Mouse (Mus musculus) adrenal gland, postnatal 14 days (tissue): Measurements from ENCODE around the gene Wdr20. TPM values are rescaled to one million over a fixed set of nuclear protein-coding genes. Genes with fewer than 3 reads are reported as not detected.

Experiments
- DNase-seq: peaks from one replicate; pipeline ENCODE4 v3.0.0; 2021; ENCODE audit warnings: mixed read lengths
- total RNA-seq: library from RNA; stranded (reverse); gene quantifications from 2 replicates; pipeline ENCODE4 v1.2.3, GENCODE M21; 2021

The Wdr20 gene
- total RNA-seq, 1 experiment from 2014 or later, result 35.2 TPM

DNA sequence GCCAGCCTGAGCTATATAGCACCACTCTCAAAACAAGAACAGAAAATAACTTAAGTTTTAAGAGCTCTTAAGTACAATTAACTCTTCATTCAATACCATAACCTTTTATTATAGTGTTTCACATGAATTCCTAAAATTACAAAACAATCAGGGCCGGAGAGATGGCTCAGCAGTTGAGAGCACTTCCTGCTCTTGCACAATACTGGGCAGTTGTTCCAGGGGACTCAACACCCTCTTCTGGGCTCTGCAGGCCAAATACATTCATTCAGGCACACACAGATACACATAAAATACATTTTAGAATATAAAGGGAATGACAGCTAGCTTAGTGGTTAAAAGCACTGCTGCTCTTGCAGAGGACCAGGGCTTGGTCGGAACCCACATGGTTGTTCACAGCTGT lies 79.1 kb downstream of the Wdr20 start:
- no peak for DNase-seq

DNA sequence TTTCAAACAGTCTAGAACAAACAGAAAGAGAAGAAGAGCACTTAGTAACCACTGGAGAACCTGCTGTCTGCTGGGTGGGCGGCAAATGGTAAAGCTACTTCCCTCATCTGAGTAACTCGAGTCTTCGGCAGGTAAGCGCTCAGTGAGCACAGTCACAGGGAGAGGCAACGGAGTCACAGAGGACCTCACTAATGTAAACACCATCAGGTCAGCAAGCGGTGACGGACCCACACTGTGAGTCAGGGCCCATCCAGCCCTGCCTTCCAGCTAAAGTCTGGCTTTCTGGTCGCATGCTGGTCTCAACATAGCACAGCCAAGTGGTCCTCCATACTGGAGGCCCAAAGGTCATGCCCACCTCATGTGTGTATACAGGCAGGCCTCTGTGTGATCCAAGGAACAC lies 81.6 kb downstream of the Wdr20 start:
- no peak for DNase-seq

DNA sequence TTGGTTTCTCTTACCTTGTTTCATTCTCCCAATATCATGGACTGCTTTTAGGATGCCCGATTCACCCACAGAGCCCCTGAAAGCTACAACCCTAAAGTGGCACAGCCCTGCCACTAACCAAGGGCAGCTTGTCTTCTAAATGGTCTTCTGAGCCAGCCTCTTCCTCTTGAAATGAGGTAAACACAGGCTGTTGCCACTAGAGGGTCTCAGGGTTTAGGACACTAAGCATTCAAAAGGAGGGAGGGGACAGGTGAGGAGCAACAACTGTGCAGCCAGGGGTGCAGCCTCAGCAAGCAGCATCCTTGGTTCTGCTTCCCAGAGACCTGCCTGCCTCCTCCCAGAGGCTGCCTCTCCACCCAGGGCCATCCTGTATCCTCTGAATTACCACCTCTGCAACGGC lies 84.0 kb downstream of the Wdr20 start:
- DNase-seq, result no peak

DNA sequence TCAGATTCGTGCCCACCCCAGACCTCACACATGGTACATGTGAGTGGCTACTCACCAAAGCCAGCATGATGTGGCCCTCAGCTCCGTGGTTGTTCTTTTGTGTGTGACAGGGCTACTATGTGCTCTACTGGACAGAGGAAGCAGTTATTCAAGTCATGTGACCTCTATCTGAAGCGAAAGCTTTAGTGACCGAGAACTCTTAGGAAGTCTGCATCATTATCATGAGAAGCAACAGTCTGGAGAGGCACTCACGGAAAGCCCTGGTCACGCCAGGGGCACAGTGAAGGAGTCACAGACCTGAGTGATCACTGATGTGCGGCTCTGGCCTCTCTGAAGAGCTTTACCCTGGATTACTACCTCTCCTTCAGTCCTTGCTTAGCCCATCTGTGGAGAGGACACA lies 84.6 kb downstream of the Wdr20 start:
- DNase-seq, result no peak

DNA sequence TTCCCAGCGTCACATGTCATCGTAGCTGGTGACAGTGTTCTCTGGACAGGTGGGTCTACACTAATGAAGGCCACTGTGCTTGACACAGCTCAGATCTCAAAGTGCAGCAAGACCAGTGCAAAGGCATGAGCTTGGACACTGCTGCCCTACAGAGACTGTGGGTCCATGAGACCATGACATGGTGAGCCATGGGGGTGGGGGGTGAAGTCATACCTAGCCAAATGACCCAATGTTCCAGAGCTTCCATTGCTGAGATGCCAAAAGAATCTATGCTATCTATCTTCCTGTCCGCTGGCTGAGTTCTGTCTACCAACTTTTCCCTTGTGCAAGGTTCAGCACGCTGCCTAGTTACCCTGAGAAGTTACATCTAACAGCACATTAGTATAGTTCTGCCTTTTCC lies 91.2 kb downstream of the Wdr20 start:
- DNase-seq, result peak; percentile 20

DNA sequence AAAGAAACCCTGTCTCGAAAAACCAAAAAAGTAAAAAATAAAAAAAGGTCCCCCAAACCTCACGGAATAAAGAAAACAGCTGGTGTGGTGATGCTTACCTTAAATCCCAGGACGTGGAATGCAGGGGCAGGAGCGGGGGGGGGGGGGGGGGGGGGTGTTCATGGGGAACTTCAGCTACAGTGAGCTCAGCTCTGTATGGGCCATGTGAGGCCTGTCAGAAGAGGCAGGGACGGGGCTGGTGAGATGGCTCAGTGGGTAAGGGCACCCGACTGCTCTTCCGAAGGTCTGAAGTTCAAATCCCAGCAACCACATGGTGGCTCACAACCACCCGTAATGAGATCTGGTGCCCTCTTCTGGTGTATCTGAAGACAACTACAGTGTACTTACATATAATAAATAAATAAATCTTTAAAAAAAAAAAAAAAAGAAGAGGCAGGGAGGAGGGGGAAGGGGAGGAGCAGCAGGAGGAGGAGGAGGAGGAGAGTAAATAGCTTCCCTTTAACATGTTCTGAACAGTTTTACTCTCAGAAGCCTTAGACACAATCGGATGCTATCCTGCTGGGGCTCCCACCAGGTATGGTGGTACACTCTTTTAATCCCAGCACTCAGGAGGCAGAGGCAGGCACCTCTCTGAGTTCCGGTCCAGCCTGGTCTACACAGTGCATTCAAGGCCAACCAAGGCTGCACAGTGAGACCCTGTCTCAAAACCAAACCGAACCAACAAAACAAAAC lies 92.7 kb downstream of the Wdr20 start:
- no peak for DNase-seq

DNA sequence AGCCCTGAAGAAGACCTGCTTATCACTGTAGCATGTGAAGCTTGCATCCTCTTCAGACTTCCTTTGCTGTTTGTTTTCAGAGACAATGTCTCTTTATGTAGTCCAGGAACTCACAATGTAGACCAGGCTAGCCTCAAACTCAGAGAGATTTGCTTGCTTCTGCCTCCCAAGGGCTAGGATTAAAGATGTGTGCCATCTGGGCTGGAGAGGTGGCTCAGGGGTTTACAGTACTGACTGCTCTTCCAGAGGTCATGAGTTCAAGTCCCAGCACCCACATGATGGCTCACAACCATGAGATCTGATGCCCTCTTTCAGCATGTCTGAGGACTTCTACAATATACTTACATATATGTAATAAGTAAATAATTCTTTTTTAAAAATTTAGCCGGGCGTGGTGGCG lies 97.4 kb downstream of the Wdr20 start:
- no peak for DNase-seq

DNA sequence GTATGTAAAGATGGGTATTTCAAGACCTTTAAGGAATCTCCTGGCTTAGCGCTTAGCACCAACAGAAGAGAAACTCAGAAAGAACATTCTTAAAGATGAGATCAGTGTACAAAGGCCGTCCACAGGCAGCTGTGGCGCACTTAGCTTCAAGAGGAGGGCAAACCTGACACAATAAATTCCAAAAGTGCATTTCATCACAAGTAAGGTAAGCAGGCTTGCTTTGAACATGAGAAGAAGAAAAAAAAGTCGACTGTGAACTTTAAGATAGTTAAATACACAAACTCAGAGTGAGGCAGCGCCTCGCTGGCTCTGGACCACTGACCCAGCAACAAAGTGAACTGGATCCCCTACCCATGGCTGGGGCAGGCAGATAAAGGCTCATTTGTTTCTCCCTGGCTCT lies 99.0 kb downstream of the Wdr20 start:
- DNase-seq, result no peak

DNA sequence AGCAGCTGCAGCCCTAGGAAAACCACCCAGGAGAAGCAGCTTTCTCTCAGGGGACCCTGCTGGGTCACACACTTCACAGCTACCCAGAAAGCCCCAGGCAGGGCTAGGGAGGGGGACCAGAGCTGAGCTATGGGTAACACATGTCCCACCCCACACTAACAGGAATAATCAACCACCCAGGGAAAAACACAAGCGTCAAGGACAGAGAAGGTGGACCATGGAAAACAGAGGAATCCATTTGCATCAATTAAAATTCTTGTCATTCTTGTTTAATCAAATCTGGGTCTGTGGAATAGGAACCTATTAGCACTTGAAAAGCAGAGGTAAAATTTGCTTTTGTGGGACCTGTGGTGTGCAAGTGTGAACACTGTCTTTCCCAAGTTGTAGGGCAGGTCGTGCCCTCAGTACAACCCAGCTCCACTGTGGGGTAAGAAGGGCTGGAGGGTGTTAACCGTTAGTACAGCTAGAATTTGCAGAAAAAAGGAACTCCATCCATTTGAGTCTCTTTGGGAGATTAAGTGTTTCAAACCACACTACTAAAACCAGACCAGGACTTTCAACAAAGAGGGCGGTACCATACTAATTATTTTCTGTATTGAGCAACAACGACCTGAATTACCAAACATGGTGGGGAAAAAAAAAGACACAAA lies 99.6 kb downstream of the Wdr20 start:
- DNase-seq, result no peak

DNA sequence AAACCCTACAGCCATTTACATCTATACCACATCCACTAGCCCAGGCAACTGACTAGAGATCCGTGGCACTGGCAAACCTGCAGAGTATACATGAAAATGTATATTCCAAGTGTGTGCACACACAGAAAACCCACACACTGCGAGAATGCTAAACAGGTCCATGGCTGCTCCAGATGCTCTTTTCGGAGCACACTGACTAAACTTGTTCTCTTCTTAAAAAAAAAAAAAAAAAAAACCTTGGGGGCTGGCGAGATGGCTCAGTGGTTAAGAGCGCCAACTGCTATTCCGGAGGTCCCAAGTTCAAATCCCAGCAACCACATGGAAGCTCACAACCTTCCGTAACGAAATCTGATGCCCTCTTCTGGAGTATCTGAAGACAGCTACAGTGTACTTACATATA lies 100.1 kb downstream of the Wdr20 start:
- no peak for DNase-seq

DNA sequence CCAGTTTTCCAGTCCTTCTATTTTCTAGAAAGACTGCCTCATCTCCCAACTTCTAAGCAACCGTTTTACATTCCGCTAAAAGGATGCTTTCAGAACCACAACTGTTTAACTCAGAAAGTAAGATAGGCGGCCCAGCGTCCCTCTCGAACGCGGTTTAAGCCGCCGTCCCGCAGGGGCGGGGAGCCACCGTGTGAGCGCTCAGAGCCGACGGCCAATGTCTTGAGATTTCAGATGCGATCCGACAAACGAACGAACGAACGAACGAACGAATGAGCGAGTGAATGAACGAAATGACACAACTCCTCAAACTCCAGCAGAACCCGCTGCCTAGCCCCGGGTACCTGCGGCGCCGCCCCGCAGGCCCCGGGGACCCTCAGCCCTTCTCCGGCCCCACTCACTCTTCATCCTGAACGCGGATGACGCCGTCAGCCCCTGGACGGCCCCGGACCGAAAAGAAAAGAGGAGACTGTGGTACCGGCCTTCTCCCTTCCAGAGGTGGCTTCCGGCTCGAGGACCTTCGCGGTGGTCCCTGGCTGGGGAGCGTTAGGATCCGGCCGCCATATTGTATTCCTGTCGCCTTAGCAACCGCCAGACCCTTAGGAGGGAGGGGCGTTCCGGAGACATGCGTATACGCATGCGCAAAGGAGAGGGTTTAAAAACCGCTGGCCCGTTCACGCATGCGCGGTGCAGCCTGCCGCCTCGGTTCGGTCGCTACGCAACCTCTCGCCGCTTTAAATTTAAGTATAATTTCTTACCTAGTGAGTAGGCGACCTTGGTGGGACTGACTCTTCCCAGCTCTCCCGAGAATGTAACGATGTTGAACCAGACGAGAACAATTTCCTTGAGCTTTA lies 102.8 kb downstream of the Wdr20 start, which contains the start of gene Mok:
Gene Mok (minus strand): TSS at position 592 of the 851 bp plus-strand sequence.
- DNase-seq, result peak; percentile 98

DNA sequence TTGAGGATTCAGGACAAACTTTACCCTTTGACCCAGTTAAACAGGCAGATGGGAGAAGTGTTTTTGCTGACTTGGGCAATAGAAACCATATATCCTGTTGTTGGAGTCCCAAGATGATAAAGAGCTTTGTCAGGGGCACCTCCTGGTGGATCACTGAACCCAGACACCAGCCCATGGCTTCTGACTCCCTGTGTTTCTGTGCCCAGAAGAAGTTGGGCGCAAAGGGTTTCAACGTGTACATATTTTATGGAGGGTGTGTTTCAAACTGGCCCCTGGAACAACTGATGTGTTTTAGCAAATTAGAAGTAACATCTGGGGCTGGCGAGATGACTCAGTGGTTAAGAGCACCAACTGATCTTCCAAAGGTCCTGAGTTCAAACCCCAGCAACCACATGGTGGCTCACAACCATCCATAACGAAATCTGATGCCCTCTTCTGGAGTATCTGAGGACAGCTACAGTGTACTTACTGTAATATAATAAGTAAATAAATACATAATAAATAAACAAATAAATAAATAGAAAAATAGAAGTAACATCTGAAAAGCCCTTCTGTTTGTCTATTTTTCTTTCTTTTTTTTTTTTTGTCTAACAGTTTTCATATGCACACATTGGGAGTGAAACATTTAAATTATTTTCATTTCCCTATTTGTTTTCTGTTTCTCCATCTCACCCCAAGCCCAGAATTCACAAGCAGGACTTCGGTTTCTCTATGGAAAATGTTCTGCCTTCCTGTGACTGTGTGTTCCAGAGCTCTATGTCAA lies 104.2 kb downstream of the Wdr20 start:
- no peak for DNase-seq

DNA sequence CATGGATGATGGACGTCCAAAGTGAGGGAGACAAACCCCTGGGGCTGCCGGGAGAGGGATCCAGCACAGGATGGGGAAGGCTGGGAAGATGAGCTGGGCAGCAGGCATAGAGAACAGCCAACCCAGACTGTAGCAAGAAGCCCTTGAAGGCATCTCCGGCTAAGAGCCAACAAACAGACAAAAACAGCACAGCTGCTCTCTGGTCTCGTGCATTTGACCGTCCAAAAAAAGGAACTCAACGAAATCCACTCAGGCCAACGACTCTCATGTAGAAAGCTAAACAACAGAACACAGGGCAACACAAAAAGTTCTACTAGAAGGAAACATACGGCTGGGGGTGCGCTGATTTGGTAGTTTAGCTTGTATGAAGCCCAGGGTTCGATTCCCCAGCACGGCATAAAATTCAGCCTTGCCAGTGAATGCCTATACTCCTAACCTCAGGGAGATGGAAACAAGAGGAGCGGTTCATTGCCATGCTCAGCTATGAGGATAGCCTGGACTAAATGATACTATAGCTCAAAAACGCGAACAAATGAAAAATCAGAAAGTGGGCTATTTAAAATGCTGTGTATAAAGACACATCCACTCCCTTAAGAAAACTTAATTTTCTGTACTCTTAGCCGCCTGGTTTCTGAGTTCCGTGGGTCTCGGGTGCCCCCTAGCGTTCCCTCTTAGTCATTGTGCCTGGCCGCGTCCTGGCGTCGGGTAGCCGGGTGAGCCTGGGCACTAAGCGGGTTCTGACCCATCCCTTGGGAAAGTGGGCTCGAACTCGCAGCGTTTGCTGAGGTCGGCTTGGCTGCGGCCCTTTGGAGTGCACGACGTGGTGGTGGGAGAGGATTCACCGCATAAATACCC lies 105.7 kb downstream of the Wdr20 start:
- DNase-seq, result peak; percentile 91

DNA sequence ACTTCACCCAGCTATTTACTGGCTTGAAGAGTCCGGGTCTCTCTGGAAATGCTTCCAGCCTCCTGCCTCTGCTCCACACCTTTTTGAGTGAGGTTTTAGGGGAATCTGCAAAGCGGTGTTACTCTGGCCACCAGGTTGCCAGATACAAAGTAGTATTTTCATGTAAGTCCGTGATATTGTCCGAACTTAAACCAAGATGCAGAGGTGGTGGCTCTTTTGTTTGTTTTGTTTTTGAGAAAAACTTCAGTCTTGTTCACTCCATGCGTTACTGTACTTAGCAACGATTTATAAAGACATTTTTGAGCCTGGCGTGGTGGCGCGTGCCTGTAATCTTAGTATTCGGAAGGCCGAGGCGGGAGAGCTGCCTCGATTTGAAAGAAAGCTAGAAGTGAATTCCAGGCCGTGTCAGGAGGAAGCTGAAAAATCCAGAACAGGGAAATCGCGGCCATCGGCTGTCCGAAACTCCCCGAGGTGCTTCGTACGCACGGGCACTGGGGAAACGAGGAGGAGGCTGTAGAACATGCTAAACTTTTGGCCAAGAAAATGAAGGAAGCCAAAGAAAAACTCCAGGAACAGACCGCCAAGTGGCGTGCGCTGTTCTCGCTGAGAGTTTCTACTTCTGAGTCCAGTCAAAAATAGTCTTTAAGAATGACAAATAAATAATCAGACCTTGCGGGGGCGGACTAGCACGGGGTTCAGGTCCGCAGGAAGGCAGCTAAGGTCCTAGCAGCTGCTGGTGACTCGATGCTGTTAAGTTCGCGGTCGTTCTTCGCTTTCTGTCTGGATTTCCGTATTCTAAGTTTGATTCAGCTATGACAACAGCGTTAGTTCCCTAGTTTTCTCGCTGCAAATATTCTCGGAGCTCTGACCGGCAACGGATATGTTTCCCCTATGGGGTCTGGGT lies 106.7 kb downstream of the Wdr20 start:
- peak; percentile 55 for DNase-seq

DNA sequence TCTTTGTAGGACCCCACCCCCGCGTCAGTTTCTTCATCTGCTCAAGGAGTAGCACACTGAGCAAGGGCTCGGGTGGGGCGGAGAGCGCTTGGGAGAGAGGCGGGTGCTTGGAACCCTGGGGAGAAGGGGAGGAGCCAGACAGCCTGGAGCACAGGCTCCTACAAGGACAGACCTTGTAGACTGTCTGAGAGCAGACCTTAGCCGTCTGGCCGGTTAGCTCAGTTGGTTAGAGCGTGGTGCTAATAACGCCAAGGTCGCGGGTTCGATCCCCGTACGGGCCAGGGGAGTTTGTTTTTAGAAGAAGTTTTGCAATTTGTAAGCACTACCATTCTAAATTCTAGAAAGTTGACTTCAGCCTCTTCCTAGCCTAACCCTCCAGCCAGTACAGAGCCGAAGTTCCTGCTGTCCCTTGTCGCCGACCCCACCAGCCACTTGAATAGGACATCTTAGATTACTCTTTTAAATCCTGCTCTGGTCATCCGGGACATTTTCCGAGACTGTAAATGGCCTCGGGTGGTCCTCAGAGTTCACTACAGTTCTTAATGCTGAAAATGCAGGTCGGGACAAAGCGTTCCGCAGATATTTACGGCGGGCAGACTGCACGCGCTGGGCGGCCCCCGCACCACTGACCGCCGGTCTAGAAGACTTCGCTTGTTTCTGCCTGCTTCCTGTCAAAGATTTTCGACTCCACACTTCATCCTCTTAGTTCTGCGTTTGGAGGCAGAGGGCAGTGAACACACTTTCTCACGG lies 107.6 kb downstream of the Wdr20 start:
- peak; percentile 94 for DNase-seq

DNA sequence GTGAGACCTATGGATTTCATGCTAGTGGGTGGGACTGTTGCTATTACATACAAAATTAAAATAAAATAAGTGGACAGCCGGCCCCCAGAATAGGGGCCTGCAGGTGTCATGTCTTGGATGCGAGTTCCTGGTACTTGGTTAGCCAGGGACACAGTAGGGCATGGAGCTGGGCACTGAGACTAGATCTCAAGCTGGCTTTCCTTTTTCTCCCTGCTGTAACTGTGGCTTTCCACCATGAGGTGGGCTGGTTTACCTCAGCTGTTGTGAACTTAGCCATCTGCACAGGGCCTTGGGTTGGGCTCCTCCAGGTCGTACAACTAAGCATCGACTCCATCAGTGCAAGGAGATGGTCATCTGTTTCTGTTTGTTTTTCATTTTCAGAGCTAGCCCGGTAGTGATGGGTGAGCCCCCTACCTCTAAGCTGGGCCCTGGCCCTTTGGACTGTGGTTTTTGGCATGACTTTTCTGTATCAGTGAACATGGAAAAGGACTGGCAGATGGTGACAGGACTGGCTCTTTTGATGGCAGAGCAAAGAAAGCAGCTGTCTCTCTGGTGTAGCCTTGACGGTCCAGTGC lies 108.5 kb downstream of the Wdr20 start:
- no peak for DNase-seq

DNA sequence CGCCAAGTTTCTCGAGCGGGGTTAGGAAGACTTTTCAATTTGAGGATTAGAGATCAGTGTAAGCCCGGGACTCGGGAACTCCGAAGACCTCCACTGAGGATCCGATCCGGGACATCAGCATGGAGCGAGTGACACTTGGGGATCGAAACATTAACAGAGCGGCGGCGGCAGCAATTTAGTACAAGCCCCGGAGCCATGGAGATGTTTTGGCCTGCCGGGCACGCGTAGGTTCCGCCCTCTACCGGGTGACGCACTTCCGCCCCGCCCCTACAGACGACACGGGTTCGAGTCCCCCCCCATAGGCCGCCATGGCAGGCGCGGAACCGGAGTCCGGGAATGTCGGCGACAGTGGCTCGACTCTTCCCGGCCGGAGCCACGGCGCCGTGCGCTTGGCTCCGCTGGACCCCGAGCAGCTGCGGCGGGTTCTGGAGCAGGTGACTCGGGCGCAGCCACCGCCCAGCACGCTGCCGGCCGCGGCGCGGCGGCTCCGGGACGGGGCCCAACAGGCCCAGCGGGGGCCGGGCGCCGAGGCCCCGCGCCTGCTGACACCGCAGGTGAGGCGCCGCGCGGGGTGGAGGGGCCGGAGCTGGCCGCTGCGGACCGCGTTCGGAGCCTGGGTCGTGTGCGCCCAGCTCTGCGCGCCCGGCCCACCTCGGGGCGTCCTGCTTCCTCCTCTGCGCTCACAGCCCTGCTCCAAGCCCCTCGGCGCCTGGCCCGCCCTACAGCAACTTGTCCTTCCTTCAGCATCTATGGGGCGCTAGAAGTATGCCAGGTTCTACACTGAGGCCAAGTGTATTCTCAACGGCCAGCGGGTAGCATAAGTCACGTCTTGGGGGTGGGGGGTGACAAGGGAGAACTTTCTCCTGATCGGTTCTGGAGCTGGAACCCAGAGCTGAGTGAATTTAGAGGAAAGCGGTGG lies 112.5 kb downstream of the Wdr20 start, which contains the start of gene Zfp839:
Gene Zfp839 (plus strand): TSS at position 244 of the 919 bp plus-strand sequence.
- peak; percentile 93 for DNase-seq

DNA sequence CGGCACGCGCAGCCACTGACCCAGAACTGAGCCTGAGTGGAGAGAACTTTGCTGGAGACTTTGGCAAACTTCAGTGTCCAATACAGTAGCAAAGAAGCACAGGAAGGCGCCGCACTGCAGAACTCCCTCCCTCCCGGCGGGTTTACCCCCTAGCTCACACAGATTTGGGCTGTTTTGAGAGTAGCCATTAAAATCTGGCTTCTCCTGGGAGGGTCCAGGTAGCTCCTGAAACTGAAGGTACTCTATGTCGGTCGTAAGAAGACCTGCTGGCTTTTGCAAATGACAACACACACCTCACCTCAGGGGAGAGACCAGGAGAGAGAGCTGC lies 113.1 kb downstream of the Wdr20 start:
- no peak for DNase-seq
